Mouse (Mus musculus) right cerebral cortex, postnatal 10 days (tissue): ENCODE measurements around the gene Mtm1.

Experiments used
- DNase-seq, 2 experiments: peaks; one replicate each; pipeline ENCODE4 v3.0.0; 2021; ENCODE audit warnings: low spot score in 2 of 2

Gene Mtm1

GRCm38 (mm10) chrX:71210467-71210866, at the start of gene Mtm1:
Gene Mtm1, plus strand, starts transcription at chrX:71210767.
- DNase-seq, result no peak

- DNase-seq, result peak; percentile 20 to 32
Observed at GRCm38 (mm10) chrX:71181526-71181925, 29.0 kb upstream of the Mtm1 start.

- peak in 1 of 2 experiments; percentile 18 for DNase-seq
Observed at GRCm38 (mm10) chrX:71183671-71184070, 26.9 kb upstream of the Mtm1 start.

- DNase-seq, result no peak
Observed at GRCm38 (mm10) chrX:71186396-71186795, 24.2 kb upstream of the Mtm1 start.

- no peak for DNase-seq
Observed at GRCm38 (mm10) chrX:71204776-71205175, 5.8 kb upstream of the Mtm1 start.

- no peak for DNase-seq
Observed at GRCm38 (mm10) chrX:71205821-71206542, 4.6 kb upstream of the Mtm1 start.

GRCm38 (mm10) chrX:71206595-71206994, 4.0 kb upstream of the Mtm1 start:
- DNase-seq, result no peak

- DNase-seq, result no peak
Observed at GRCm38 (mm10) chrX:71212911-71213310, 2.3 kb downstream of the Mtm1 start.

- peak; percentile 85 to 90 for DNase-seq
Observed at GRCm38 (mm10) chrX:71214441-71215112, 4.0 kb downstream of the Mtm1 start.

GRCm38 (mm10) chrX:71215113-71215708, 4.6 kb downstream of the Mtm1 start:
- DNase-seq, result peak; percentile 20 to 24

GRCm38 (mm10) chrX:71216879-71217278, 6.3 kb downstream of the Mtm1 start:
- DNase-seq, result no peak

GRCm38 (mm10) chrX:71218853-71219252, 8.3 kb downstream of the Mtm1 start:
- DNase-seq, result no peak

GRCm38 (mm10) chrX:71220896-71221295, 10.3 kb downstream of the Mtm1 start:
- DNase-seq, result peak in 1 of 2 experiments; percentile 18

GRCm38 (mm10) chrX:71222648-71223408, 12.3 kb downstream of the Mtm1 start:
- no peak for DNase-seq

GRCm38 (mm10) chrX:71226881-71227280, 16.3 kb downstream of the Mtm1 start:
- no peak for DNase-seq

- no peak for DNase-seq
Observed at GRCm38 (mm10) chrX:71228200-71228599, 17.6 kb downstream of the Mtm1 start.

GRCm38 (mm10) chrX:71230847-71231246, 20.3 kb downstream of the Mtm1 start:
- no peak for DNase-seq

- DNase-seq, result no peak
Observed at GRCm38 (mm10) chrX:71256422-71256821, 45.9 kb downstream of the Mtm1 start.

- no peak for DNase-seq
Observed at GRCm38 (mm10) chrX:71260857-71261256, 50.3 kb downstream of the Mtm1 start.

GRCm38 (mm10) chrX:71264316-71264715, 53.7 kb downstream of the Mtm1 start:
- DNase-seq, result no peak

- peak; percentile 46 to 54 for DNase-seq
Observed at GRCm38 (mm10) chrX:71268972-71269371, 58.4 kb downstream of the Mtm1 start.

GRCm38 (mm10) chrX:71274150-71274549, 63.6 kb downstream of the Mtm1 start:
- no peak for DNase-seq
